Mouse (Mus musculus) spleen, postnatal 10 days (tissue): Measurements from ENCODE around the gene Pwwp2a.
A peak's percentile ranks its signal among the peaks of the same experiment; 100 is the strongest.

Experiments used
- DNase-seq, 2 experiments: peaks; one replicate each; pipeline ENCODE4 v3.0.0; 2021 to 2022; ENCODE audit warnings: low spot score in 2 of 2

Pwwp2a gene

GRCm38 (mm10) chr11:43681472-43682414 lies at the start of gene Pwwp2a:
TSS of gene Pwwp2a (plus strand) at chr11:43681998.
- DNase-seq, result peak; percentile 94 to 99

DNA sequence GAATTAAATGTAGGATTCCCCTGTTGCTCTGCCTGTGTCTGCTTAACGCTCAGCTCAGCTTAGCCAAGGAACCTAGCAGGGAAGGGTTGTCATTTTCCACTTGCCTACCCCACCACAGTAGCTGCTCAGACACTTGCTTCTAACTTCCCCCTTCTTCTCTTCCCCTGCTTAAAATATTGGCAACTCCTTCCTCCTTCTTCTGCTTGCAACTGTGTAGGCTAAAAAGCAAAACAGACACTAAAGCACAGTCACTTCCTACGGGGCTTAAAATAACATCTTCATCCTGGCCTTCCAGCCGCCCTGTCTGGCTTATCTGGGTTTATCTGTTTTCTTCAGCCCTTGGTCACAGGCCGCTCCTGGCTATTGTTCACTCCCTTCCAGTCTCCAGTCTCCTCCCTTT lies 49.2 kb upstream of the Pwwp2a start:
- DNase-seq, result no peak

- no peak for DNase-seq
Measured at GRCm38 (mm10) chr11:43633165-43633564, 48.6 kb upstream of the Pwwp2a start.

DNA sequence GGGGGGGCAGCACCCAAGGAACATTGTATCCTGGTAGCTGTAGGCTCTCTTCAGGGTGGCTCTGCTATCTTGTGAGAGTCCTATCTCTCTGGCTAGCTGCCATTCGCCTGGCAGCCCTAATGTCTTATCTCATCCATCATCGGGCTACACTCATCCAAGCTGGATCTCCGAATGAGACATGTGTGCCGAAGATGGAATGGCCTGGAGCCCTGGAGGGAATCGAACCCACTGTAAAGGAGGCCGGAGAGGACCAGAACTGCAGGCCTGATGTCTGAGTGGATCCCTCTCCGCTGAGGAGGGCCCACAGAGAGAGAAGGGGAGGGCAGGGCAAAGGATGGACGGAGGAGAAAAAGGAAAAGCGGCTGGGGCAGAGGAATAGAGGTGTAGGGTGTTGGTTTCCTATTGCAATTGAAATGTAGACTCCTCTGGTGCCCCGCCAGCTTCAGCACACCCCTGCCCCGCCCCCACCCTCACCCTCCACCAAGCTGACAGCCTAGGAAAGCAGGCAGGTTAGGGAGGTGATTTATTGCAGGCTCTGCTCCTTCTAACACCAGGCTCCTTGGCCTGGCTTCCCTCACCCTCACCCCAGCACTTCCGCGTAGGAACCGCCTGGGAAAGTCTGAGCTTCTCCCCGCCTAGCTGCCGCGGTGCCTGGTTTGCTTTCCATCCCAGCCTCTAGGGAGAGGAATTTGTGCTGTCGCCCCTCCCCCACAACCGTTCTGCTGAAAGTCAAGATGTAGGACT lies 48.0 kb upstream of the Pwwp2a start:
- peak in 1 of 2 experiments; percentile 25 for DNase-seq

DNA sequence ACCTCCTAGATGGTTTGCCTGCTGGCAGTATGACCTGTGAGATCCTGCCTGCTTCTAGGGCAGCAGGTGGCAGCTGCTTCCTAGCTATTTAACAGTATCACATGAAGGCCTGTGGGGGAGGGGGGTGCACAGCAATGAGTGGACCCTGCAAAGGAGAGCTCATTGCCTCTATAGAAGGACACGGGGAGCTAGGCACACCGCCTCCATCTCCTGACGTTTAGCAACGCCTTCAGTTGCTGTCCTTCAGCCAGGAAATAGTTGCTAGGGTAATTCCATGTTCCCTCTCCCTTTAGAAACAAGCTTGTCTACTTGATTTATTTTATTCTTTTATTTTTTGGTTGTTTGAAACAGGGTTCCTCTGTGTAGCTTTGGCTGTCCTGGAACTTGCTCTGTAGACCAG lies 45.0 kb upstream of the Pwwp2a start:
- DNase-seq, result no peak

GRCm38 (mm10) chr11:43638486-43638885 lies 43.3 kb upstream of the Pwwp2a start:
- DNase-seq, result no peak

DNA sequence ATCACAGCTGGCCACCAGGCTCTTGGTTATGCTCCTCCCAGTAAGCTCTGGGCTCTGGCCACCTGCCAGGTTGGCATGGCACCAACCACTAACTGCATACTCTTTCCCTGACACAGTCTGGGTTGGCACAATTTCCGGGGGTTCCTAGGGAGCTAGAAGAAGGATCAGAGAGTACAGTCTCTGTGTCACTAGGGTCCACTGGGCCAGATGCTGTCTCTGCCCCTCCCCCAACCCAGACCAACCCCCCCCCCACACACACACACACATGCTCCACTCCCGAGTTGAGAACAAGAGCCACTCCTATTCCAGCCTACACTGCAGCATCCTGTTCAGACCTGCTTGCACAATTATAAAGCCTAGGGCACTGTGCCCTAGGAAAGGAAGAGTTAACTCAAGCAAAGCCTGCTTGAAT lies 38.6 kb upstream of the Pwwp2a start:
- peak in 1 of 2 experiments; percentile 43 for DNase-seq

DNA sequence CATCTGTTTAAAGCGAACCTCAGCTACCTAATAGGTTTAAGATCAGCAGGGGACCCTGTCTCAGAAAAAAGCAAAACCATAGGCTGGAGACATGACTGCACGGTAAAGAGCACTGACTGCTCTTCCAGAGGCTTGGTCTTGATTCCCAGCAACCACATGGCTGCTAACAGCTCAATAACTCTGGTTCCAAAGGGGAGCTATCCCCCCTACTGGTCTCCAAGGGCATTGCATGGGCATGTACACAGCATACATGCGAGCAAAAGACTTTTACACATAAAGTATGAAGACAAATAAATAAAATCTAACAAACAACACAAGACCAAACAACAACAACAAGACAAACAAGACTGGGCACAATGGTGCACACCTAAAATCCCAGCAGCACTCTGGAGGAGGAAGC lies 36.5 kb upstream of the Pwwp2a start:
- peak in 1 of 2 experiments; percentile 40 for DNase-seq

GRCm38 (mm10) chr11:43653051-43653475 lies 28.7 kb upstream of the Pwwp2a start:
- peak; percentile 10 to 66 for DNase-seq

DNA sequence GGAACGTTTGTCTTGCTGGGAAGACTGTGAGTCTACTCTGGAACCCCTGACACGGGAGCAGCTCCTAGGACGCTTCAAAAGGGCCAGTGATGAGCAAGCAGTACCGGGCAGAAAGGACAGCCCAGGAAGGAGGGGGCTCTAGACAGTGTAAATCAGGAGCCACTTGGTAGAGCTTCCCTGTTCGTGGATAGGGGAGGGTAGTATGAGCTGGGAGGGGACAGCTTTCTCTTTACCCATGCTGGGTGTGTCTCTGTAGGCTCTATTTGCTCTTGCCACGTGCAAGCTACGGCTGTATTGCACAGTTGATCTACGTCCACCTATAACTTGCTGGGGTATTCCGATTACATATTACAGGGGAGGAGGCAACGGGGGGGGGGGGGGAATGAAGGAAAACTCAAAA lies 25.3 kb upstream of the Pwwp2a start:
- DNase-seq, result no peak

DNA sequence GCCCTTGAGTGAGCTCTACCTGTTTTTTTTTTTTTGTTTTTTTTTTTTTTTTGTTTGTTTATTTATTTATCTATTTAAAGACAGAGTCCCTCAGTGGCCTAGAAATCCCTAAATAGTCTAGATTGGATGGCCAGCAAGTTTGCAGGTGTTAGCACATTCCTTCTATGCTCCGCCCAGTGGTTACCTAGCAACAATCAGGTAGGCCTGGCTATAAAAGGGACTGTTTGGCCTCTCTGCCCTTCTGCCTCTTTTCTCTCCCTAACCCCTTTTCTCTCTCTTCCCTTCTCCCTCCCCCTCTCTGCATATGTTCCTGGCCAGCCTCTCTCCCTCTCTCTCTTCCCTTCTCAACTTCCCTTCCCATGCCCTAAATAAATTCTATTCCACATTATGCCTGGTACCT lies 23.8 kb upstream of the Pwwp2a start:
- DNase-seq, result no peak

DNA sequence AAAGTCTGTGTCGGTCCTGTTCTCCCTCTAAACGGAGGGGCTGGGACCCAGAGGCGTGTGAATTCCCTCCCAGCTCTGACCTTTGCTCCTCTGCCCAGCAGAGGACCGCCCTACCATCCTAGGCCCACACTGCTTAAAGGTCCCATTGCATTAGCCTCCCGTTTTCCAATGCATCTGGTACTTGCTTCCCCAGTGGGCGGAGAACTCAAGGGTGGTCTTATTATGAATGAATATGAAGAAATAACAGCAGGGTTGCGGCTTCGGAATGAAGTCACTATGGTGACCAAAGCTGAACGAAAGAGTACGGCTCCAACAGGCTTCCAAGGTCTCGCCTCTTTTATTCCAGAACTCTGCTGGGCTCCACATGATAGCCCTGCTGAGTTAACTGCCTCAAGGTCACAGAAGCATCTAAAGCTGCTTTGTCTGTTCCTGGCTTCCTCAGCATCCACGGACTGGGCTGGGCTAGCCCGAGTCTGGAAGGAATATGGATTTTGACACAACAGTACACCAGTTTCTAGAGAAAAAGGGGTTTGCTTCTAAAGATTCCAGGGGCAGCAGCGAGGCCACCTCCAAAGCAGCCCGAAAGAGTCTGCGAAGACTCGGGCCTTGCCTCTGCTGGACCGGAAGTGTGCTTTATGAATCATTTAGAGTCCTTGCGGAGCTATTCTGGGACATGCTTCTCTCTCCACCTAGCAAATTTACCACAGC lies 14.6 kb upstream of the Pwwp2a start:
- DNase-seq, result no peak

- DNase-seq, result peak; percentile 78 to 83
Measured at GRCm38 (mm10) chr11:43682415-43683217, 818 bp downstream of the Pwwp2a start.

DNA sequence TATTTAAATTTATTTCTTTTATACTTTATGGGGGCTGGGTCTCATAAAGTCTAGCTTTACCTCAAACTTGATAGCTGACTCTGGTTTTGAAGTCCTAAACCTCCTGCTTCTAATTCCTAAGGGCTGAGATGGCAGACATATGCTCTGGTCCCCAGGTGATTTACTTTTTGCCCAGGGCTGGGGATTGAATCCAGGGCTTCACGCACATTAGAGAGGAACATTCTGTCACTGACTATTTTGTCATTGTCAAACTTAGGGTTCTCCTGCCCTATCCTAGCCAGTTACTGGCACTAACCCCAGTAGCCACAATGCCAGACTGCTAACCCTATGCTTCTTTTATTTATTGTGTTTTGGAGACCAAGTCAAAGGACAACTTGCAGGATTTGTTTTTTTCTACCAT lies 7.1 kb downstream of the Pwwp2a start:
- no peak for DNase-seq

GRCm38 (mm10) chr11:43696623-43697022 lies 14.8 kb downstream of the Pwwp2a start:
- DNase-seq, result no peak

DNA sequence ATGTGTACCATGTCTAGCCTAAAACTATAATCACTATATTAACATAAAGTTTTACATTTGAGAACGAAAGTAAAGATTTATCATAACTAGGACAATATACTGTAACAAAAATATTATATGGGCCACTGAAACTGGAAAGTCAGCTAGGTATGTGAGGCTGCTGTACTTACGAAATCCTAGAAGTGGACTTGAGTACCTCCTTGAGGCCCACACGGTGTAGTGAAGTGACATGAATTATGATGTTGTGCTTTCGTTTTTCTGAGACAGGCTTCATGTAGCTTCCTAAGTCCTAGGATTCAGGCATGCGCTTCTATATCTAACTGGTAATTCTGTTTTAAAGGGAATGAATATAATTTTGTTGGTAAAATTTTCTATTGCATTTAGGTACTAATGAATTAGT lies 16.8 kb downstream of the Pwwp2a start:
- DNase-seq, result no peak

GRCm38 (mm10) chr11:43700291-43700690 lies 18.5 kb downstream of the Pwwp2a start:
- DNase-seq, result no peak

- DNase-seq, result no peak
Measured at GRCm38 (mm10) chr11:43703552-43703951, 21.8 kb downstream of the Pwwp2a start.

GRCm38 (mm10) chr11:43705751-43706150 lies 24.0 kb downstream of the Pwwp2a start:
- no peak for DNase-seq

- DNase-seq, result no peak
Measured at GRCm38 (mm10) chr11:43708409-43708808, 26.6 kb downstream of the Pwwp2a start.

- DNase-seq, result no peak
Measured at GRCm38 (mm10) chr11:43712178-43712577, 30.4 kb downstream of the Pwwp2a start.
